Mouse (Mus musculus): ENCODE data around the gene Tceal9.

The Tceal9 gene

GRCm38 (mm10) chrX:136270393-136271111 is 25.7 kb downstream of the Tceal9 start:
- peak; percentile 64 to 68 for DNase-seq

GRCm38 (mm10) chrX:136274542-136274941 is 29.7 kb downstream of the Tceal9 start:
- DNase-seq = no peak

GRCm38 (mm10) chrX:136275386-136275785 is 30.5 kb downstream of the Tceal9 start:
- no peak for DNase-seq

GRCm38 (mm10) chrX:136277577-136277976 is 32.7 kb downstream of the Tceal9 start:
- no peak for DNase-seq

GRCm38 (mm10) chrX:136278401-136278800 is 33.5 kb downstream of the Tceal9 start:
- DNase-seq = no peak

- peak; percentile 28 to 46 for DNase-seq
Observed at GRCm38 (mm10) chrX:136279410-136279809, 34.5 kb downstream of the Tceal9 start.

- DNase-seq = peak; percentile 79 to 80
Observed at GRCm38 (mm10) chrX:136290817-136291281, 46.0 kb downstream of the Tceal9 start.
